In the genomic region with DNA sequence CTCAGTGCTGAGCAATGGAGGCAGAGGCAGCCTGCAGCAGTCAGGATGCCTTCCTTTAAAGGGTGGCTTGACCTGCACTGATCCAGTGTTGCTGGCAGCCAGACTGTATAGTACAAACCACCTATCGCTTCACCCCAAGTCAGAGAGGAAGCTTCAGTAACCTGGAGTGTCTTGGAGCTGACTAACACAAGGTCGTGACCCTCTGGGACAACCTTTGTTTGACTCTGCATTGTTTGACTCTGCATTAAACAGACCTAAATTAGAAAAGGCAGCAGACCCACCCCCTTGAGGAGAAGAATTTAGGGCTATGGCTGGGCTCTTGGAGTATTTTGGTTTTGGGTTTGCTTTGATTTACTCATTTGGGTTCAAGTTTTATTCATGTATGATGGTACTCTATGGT, we compare ENCODE assay signal across 19 mouse cellular contexts.
"Had no signal": no experiment of that assay in that cellular context is flagged by ENCODE, and none has a peak within 500 bp of the region (broad histone marks: within the 10 kb centered on the region; RNA-seq: fewer than 3 reads in every experiment).

No protein-coding gene starts in this region.

- ATAC-seq: midbrain, embryonic 15.5 days had no signal

- H3K4me1 ChIP-seq: kidney, embryonic 15.5 days; lung, embryonic 15.5 days; midbrain, embryonic 12.5 days; midbrain, embryonic 15.5 days; neural tube, embryonic 12.5 days; stomach, embryonic 15.5 days had no signal

- H3K9me3 ChIP-seq: kidney, embryonic 15.5 days; lung, embryonic 15.5 days; midbrain, embryonic 12.5 days; midbrain, embryonic 15.5 days; neural tube, embryonic 12.5 days; stomach, embryonic 15.5 days had no signal

- H3K9ac ChIP-seq: kidney, embryonic 15.5 days; liver, embryonic 14.5 days; lung, embryonic 15.5 days; midbrain, embryonic 12.5 days; midbrain, embryonic 15.5 days; neural tube, embryonic 12.5 days; stomach, embryonic 15.5 days had no signal

- H3K36me3 ChIP-seq: kidney, embryonic 15.5 days; midbrain, embryonic 12.5 days; midbrain, embryonic 15.5 days; neural tube, embryonic 12.5 days had no signal

- DNase-seq: kidney, adult 8-10 months; kidney, postnatal 10 days; kidney, postnatal 36 days; layer of hippocampus, postnatal 36 days; lung, adult 18-20 months; lung, postnatal 10 days; lung, postnatal 36 days; retina, postnatal 1 day; right cerebral cortex, postnatal 25 days; spleen, adult 18-20 months; thymus, postnatal 25 days had no signal

- H3K27ac ChIP-seq: kidney, embryonic 15.5 days; left cerebral cortex, adult 2 months; liver, embryonic 14.5 days; lung, embryonic 15.5 days; midbrain, embryonic 12.5 days; midbrain, embryonic 15.5 days; neural tube, embryonic 12.5 days; stomach, embryonic 15.5 days had no signal

- H3K27me3 ChIP-seq: kidney, embryonic 15.5 days; lung, embryonic 15.5 days; midbrain, embryonic 12.5 days; midbrain, embryonic 15.5 days; neural tube, embryonic 12.5 days; stomach, embryonic 15.5 days had no signal

- H3K4me3 ChIP-seq: kidney, embryonic 15.5 days; left cerebral cortex, adult 2 months; lung, embryonic 15.5 days; midbrain, embryonic 12.5 days; midbrain, embryonic 15.5 days; neural tube, embryonic 12.5 days; stomach, embryonic 15.5 days had no signal

- H3K4me2 ChIP-seq: kidney, embryonic 15.5 days; lung, embryonic 15.5 days; midbrain, embryonic 12.5 days; midbrain, embryonic 15.5 days; neural tube, embryonic 12.5 days; stomach, embryonic 15.5 days had no signal
